Mouse (Mus musculus): ENCODE results near the gene Baiap2. TPM values are rescaled to one million over a fixed set of nuclear protein-coding genes. Genes with fewer than 3 reads are reported as not detected.
A peak's percentile ranks its signal among the peaks of the same experiment; 100 is the strongest.

The Baiap2 gene
- total and polyA plus RNA-seq, 2 experiments from 2014 or later = 31.1 to 42.3 TPM

DNA sequence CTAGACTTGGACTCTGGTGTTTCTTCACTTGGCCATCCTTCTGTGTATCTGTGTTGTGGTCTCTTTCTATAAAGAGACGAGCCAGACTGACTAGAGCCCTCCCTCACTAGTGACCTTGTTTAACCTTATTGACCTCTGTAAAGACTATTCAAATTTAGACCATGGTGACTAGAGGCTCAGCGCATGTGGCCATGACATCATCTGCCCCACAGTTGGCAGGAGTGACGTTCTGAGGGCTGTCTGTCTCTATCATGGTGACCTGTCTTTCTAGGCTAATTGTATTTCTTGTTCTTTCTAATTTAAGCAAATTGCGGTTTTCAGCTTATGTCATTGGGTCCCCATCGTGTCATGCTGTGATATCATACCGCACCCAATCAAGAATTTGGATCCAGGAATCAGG lies 8.8 kb downstream of the Baiap2 start:
- no peak overlapping the region for H3K4me2 ChIP-seq (ENCODE audit: low read depth)
- H3K27ac ChIP-seq (ENCODE audit: low read depth, low read length) = no peak overlapping the region
- TF ChIP-seq CTCF (IDR thresholded peaks at IDR 0.05; ENCODE audit: low read depth) = no peak
- no peak for DNase-seq
- no peak for ATAC-seq
- 90% methylated on average over 6 of the region's 6 CpGs for WGBS
- H3K4me3 ChIP-seq (ENCODE audit: low read depth, low read length) = no peak overlapping the region
- H3K9ac ChIP-seq = no peak overlapping the region
- no peaks in the 10 kb centered on the region for H3K4me1 ChIP-seq (ENCODE audit: insufficient read depth)
- H3K27me3 ChIP-seq (ENCODE audit: insufficient read depth, low read length) = no peaks in the 10 kb centered on the region
- H3K36me3 ChIP-seq (ENCODE audit: insufficient read depth) = no peaks in the 10 kb centered on the region
- no peaks in the 10 kb centered on the region for H3K9me3 ChIP-seq (ENCODE audit: low read length)

DNA sequence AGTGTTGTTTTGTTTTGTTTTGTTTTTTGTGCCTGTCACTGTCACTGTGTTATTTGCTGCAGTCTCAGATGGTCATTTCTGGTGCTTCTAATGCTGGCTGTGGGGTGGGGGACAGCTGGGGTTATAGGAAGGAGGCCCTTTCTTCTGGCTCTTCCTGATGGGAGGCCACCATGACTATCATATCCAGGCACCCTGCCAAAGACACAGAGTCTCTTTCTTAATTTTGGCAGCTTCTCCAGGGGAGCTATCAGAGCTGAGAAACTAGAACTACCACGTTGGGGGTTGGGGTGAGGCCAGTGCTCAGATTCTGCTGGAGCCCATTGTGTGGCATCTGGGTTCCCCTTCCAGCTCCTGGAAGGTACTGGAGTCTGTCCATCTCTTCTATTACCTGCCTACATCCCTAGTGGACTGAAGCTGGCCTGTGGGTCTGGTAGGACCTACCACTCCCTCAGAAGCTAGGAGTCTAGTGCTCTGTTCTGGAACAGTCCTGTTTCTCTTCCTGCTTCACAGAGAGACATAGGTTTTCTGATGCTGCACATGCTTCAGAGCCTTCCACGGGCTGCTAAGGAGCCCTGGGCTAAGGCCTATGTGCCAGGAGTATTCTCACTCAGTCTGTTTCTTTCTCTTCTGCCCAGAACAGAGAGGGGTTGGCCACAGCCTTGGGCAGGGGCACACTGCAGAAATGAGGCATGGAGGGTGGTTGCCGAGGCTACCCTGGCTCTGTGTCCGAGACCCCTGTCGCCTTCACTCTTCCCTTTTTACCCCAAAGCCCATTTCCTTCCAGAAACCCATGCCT lies 10.1 kb downstream of the Baiap2 start:
- Histone ChIP-seq H3K36me3 (ENCODE audit: insufficient read depth) (no peaks in the 10 kb centered on the region), H3K4me1 (ENCODE audit: insufficient read depth) (no peaks in the 10 kb centered on the region), H3K27me3 (ENCODE audit: insufficient read depth, low read length) (no peaks in the 10 kb centered on the region), H3K4me3 (ENCODE audit: low read depth, low read length) (no peak overlapping the region), H3K9me3 (ENCODE audit: low read length) (no peaks in the 10 kb centered on the region), H3K9ac (no peak overlapping the region), H3K4me2 (ENCODE audit: low read depth) (no peak overlapping the region), H3K27ac (ENCODE audit: low read depth, low read length) (peak overlapping the region; percentile 10; the same call in 1 of the 2 replicates)
- no peak for TF ChIP-seq CTCF (IDR thresholded peaks at IDR 0.05; ENCODE audit: low read depth)
- DNase-seq (no peak), ATAC-seq (0 out of 2 replicates have a peak, but pooled peaks have one; percentile 45)
- 52% methylated on average over 5 of the region's 5 CpGs for WGBS

GRCm38 (mm10) chr11:119954233-119954632 lies 11.7 kb downstream of the Baiap2 start:
- no peak overlapping the region for H3K9ac ChIP-seq
- H3K4me1 ChIP-seq (ENCODE audit: insufficient read depth) = no peaks in the 10 kb centered on the region
- TF ChIP-seq CTCF (IDR thresholded peaks at IDR 0.05; ENCODE audit: low read depth) = no peak
- ATAC-seq = no peak
- DNase-seq = no peak
- H3K4me2 ChIP-seq (ENCODE audit: low read depth) = no peak overlapping the region
- H3K27ac ChIP-seq (ENCODE audit: low read depth, low read length) = no peak overlapping the region
- H3K36me3 ChIP-seq (ENCODE audit: insufficient read depth) = no peaks in the 10 kb centered on the region
- no peak overlapping the region for H3K4me3 ChIP-seq (ENCODE audit: low read depth, low read length)
- no peaks in the 10 kb centered on the region for H3K27me3 ChIP-seq (ENCODE audit: insufficient read depth, low read length)
- no peaks in the 10 kb centered on the region for H3K9me3 ChIP-seq (ENCODE audit: low read length)
- WGBS = 85% methylated on average over 4 of the region's 4 CpGs

- Histone ChIP-seq H3K4me1 (ENCODE audit: insufficient read depth) (no peaks in the 10 kb centered on the region), H3K36me3 (ENCODE audit: insufficient read depth) (no peaks in the 10 kb centered on the region; the same call in 1 of the 2 replicates), H3K4me3 (ENCODE audit: low read depth, low read length) (no peak overlapping the region), H3K4me2 (ENCODE audit: low read depth) (no peak overlapping the region), H3K27me3 (ENCODE audit: insufficient read depth, low read length) (no peaks in the 10 kb centered on the region), H3K27ac (ENCODE audit: low read depth, low read length) (no peak overlapping the region), H3K9me3 (ENCODE audit: low read length) (no peaks in the 10 kb centered on the region), H3K9ac (no peak overlapping the region)
- ATAC-seq (no peak), DNase-seq (no peak)
- 80% methylated on average over 2 of the region's 2 CpGs for WGBS
- no peak for TF ChIP-seq CTCF (IDR thresholded peaks at IDR 0.05; ENCODE audit: low read depth)
These were observed 12.3 kb downstream of the Baiap2 start for GRCm38 (mm10) chr11:119954749-119955337.

DNA sequence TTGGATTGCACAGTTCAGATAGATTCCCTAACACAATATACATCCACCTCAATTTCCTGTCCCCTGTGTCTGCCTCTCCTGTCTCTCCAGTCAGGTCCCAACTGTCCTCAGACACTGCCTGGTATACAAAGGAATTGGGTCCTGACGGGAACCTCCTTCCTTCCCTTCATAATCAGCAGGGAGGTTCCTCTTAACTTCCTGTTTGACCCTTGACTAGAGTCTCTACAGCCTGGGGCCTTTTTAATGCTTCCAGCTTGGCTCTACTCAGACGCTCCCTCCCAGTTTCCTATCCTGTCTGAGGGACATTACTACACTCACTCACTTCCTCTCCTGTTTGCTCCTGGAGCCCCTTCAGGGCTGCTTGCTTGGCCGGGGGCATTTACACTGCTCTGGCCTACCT lies 12.9 kb downstream of the Baiap2 start:
- H3K4me1 ChIP-seq (ENCODE audit: insufficient read depth) = no peaks in the 10 kb centered on the region
- no peak overlapping the region for H3K4me2 ChIP-seq (ENCODE audit: low read depth)
- H3K27ac ChIP-seq (ENCODE audit: low read depth, low read length) = no peak overlapping the region
- WGBS = 77% methylated on average over 3 of the region's 3 CpGs
- no peak overlapping the region for H3K9ac ChIP-seq
- no peak for DNase-seq
- no peak overlapping the region for H3K4me3 ChIP-seq (ENCODE audit: low read depth, low read length)
- no peak for ATAC-seq
- no peaks in the 10 kb centered on the region for H3K27me3 ChIP-seq (ENCODE audit: insufficient read depth, low read length)
- H3K36me3 ChIP-seq (ENCODE audit: insufficient read depth) = peaks cover 3% of the 10 kb centered on the region; the same call in 1 of the 2 replicates
- TF ChIP-seq CTCF (IDR thresholded peaks at IDR 0.05; ENCODE audit: low read depth) = no peak
- H3K9me3 ChIP-seq (ENCODE audit: low read length) = no peaks in the 10 kb centered on the region

DNA sequence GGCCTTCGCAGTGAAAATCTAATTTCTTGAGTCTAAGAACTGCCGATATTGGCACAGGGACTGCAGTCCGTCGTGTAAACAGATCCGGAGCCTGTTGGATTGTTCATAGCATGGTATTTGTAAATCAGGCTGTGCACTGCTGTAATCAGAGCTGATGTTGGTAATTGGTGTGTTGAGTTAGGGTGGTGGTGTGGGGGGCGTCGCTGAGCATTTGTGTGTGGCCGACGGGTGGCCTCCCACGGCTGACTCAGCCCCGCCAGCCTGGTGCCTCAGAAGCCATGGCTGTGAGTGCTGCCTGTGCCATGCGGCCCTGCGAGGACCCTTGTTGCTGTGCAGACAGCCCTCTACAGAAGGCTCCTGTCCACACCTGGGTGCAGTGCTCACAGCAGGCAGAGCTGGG lies 14.0 kb downstream of the Baiap2 start:
- ATAC-seq (peak; percentile 34), DNase-seq (no peak)
- H3K27ac ChIP-seq (ENCODE audit: low read depth, low read length) = no peak overlapping the region
- H3K9ac ChIP-seq = no peak overlapping the region
- H3K4me1 ChIP-seq (ENCODE audit: insufficient read depth) = no peaks in the 10 kb centered on the region
- H3K9me3 ChIP-seq (ENCODE audit: low read length) = no peaks in the 10 kb centered on the region
- WGBS = 62% methylated on average over 13 of the region's 13 CpGs
- TF ChIP-seq CTCF (IDR thresholded peaks at IDR 0.05; ENCODE audit: low read depth) = no peak
- H3K4me2 ChIP-seq (ENCODE audit: low read depth) = no peak overlapping the region
- no peak overlapping the region for H3K4me3 ChIP-seq (ENCODE audit: low read depth, low read length)
- H3K27me3 ChIP-seq (ENCODE audit: insufficient read depth, low read length) = no peaks in the 10 kb centered on the region
- peaks cover 6% of the 10 kb centered on the region; the same call in 1 of the 2 replicates for H3K36me3 ChIP-seq (ENCODE audit: insufficient read depth)

GRCm38 (mm10) chr11:119958856-119959255 lies 16.3 kb downstream of the Baiap2 start:
- Histone ChIP-seq H3K9me3 (ENCODE audit: low read length) (no peaks in the 10 kb centered on the region), H3K4me2 (ENCODE audit: low read depth) (no peak overlapping the region), H3K36me3 (ENCODE audit: insufficient read depth) (peaks cover 8% of the 10 kb centered on the region; the same call in 1 of the 2 replicates), H3K27ac (ENCODE audit: low read depth, low read length) (no peak overlapping the region), H3K4me3 (ENCODE audit: low read depth, low read length) (no peak overlapping the region), H3K9ac (no peak overlapping the region), H3K27me3 (ENCODE audit: insufficient read depth, low read length) (no peaks in the 10 kb centered on the region), H3K4me1 (ENCODE audit: insufficient read depth) (no peaks in the 10 kb centered on the region)
- TF ChIP-seq CTCF (IDR thresholded peaks at IDR 0.05; ENCODE audit: low read depth) = no peak
- 86% methylated on average over 7 of the region's 7 CpGs for WGBS
- no peak for DNase-seq
- ATAC-seq = no peak
